Mouse (Mus musculus) liver, adult 2 months (tissue): Measurements from ENCODE around the gene Naa60.

Experiments used
- CTCF ChIP-seq: fragments of 200-500 bp; IDR thresholded peaks from 2 replicates; pipeline ENCODE4 v1.5.1; 2011; ENCODE audit warnings: low read depth, low read length, control low read depth
- POLR2A ChIP-seq: fragments of 200-500 bp; IDR thresholded peaks from 2 replicates; pipeline ENCODE4 v1.6.1; 2011; ENCODE audit warnings: low read length, control low read depth; ENCODE audit not compliant: insufficient read depth; ENCODE audit errors: extremely low read depth

DNA sequence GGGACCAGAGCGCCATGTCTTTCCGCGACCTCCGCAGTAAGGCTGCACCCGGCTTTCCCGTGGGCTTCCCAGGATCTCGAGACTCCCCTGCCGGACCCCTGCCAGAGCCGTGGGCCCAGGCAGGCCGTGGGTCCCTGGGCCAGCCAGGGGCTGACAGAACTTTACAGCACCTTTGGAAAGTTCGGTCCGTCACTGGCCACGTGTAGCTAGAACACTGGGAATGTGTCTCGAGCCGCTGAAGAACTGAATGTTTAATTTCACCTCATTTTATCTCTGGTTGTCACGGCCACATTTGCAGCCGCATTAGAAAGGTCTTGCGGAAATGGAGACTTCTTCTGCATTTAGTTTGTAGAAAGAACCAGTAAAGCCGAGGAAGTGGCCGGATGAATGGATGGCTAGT, 36.9 kb downstream of the Naa60 start:
- no peak for TF ChIP-seq CTCF
- no peak for TF ChIP-seq POLR2A
